Mouse (Mus musculus) kidney, postnatal 0 days (tissue): Measurements from ENCODE around the gene Ly6g5b. TPM values are rescaled to one million over a fixed set of nuclear protein-coding genes. Genes with fewer than 3 reads are reported as not detected.

Source experiments
- ATAC-seq: fragments of 200-750 bp; cut with Nextera tagmentation; replicated peaks from 2 replicates; pipeline ENCODE4 v1.8.0; 2017; ENCODE audit warnings: low read depth, moderate number of reproducible peaks, moderate TSS enrichment, moderate library complexity; ENCODE audit not compliant: low FRiP score
- DNase-seq: peaks from one replicate; pipeline ENCODE4 v3.0.0-alpha.2; 2016; ENCODE audit warnings: low spot score
- H3K27ac ChIP-seq: fragments of 300-500 bp; sonication (generic); 2 replicates; pipeline ENCODE4 v1.5.1; 2014; ENCODE audit warnings: mild to moderate bottlenecking
- H3K27me3 ChIP-seq: fragments of 300-500 bp; sonication (generic); 2 replicates; pipeline ENCODE4 v1.6.1; 2014; ENCODE audit warnings: low read length, mixed read lengths; ENCODE audit not compliant: insufficient read depth
- H3K36me3 ChIP-seq: fragments of 300-500 bp; sonication (generic); 2 replicates; pipeline ENCODE4 v1.6.1; 2014; ENCODE audit warnings: low read length, mixed read lengths; ENCODE audit not compliant: insufficient read depth
- H3K4me1 ChIP-seq: fragments of 300-500 bp; sonication (generic); replicated peaks from 2 replicates; pipeline ENCODE4 v1.6.1; 2014; ENCODE audit warnings: antibody characterized with exemption, low read length, mixed read lengths; ENCODE audit not compliant: insufficient read depth
- H3K4me2 ChIP-seq: fragments of 300-500 bp; sonication (generic); 2 replicates; pipeline ENCODE4 v1.6.1; 2014; ENCODE audit warnings: mild to moderate bottlenecking, low read length, moderate library complexity, mixed read lengths
- H3K4me3 ChIP-seq: fragments of 300-500 bp; sonication (generic); replicated peaks from 2 replicates; pipeline ENCODE4 v1.5.1; 2014; ENCODE audit warnings: low read depth, low read length
- H3K9ac ChIP-seq: fragments of 300-500 bp; sonication (generic); 2 replicates; pipeline ENCODE4 v1.6.1; 2014; ENCODE audit warnings: low read depth, low read length
- H3K9me3 ChIP-seq: fragments of 300-500 bp; sonication (generic); replicated peaks from 2 replicates; pipeline ENCODE4 v1.6.1; 2016; ENCODE audit warnings: low read length, inconsistent platforms, mixed read lengths
- CTCF ChIP-seq: IDR thresholded peaks from 2 replicates; pipeline ENCODE4 v1.5.1; 2016; ENCODE audit warnings: antibody characterized with exemption, low read depth, mild to moderate bottlenecking, moderate library complexity
- WGBS: fragments of 180-500 bp; shearing (Covaris S2); extraction: QIAGEN DNeasy Blood & Tissue Kit; methylation state at CpG from one replicate; pipeline ENCODE4 v1.1.7; 2014; 5-methylcytosine and 5-hydroxymethylcytosine counted together
- polyA plus RNA-seq: library from polyadenylated mRNA; unstranded; fragments of >200 nt; fragmentation: Nextera tagmentation; extraction: Ambion mirVana; gene quantifications from 2 replicates; pipeline ENCODE4 v1.2.1, GENCODE M21; 2015

The Ly6g5b gene
- polyA plus RNA-seq, 1 experiment from 2014 or later, result 1.1 TPM

GRCm38 (mm10) chr17:35070556-35071229, 44.5 kb downstream of the Ly6g5b start:
- TF ChIP-seq CTCF, result no peak
- H3K36me3 ChIP-seq, result no peaks in the 10 kb centered on the region
- H3K4me2 ChIP-seq, result no peak overlapping the region
- DNase-seq, result no peak
- H3K9me3 ChIP-seq, result no peaks in the 10 kb centered on the region
- no peaks in the 10 kb centered on the region for H3K4me1 ChIP-seq
- H3K27ac ChIP-seq, result no peak overlapping the region
- no peak overlapping the region for H3K4me3 ChIP-seq
- no peaks in the 10 kb centered on the region for H3K27me3 ChIP-seq
- H3K9ac ChIP-seq, result no peak overlapping the region
- 59% methylated on average over 6 of the region's 6 CpGs for WGBS
- no peak for ATAC-seq

GRCm38 (mm10) chr17:35068213-35068914, 46.9 kb downstream of the Ly6g5b start:
- 76% methylated on average over 17 of the region's 17 CpGs for WGBS
- H3K9ac ChIP-seq, result no peak overlapping the region
- H3K4me1 ChIP-seq, result peaks cover 10% of the 10 kb centered on the region; the same call in 1 of the 2 replicates
- ATAC-seq, result no peak
- H3K36me3 ChIP-seq, result no peaks in the 10 kb centered on the region
- DNase-seq, result no peak
- no peak overlapping the region for H3K4me2 ChIP-seq
- no peaks in the 10 kb centered on the region for H3K9me3 ChIP-seq
- TF ChIP-seq CTCF, result no peak
- H3K27me3 ChIP-seq, result no peaks in the 10 kb centered on the region
- no peak overlapping the region for H3K27ac ChIP-seq
- no peak overlapping the region for H3K4me3 ChIP-seq

GRCm38 (mm10) chr17:35066084-35066483, 49.1 kb downstream of the Ly6g5b start, which contains the start of gene Mpig6b:
Gene Mpig6b (minus strand): TSS chr17:35066184.
- peak within 1 kb of the TSS; percentile 36 for H3K4me3 ChIP-seq
- WGBS, result 58% methylated on average over 10 of the region's 10 CpGs
- H3K9me3 ChIP-seq, result no peaks in the 10 kb centered on the region
- H3K4me2 ChIP-seq, result peak within 1 kb of the TSS; percentile 64
- peak within 1 kb of the TSS; percentile 79; the same call in 1 of the 2 replicates for H3K27ac ChIP-seq
- peaks cover 10% of the 10 kb centered on the region; the same call in 1 of the 2 replicates for H3K4me1 ChIP-seq
- H3K36me3 ChIP-seq, result peaks cover 6% of the 10 kb centered on the region; the same call in 1 of the 2 replicates
- ATAC-seq (no peak), DNase-seq (no peak)
- H3K27me3 ChIP-seq, result no peaks in the 10 kb centered on the region
- TF ChIP-seq CTCF, result no peak
- H3K9ac ChIP-seq, result peak within 1 kb of the TSS; percentile 53

- DNase-seq, result peak; percentile 89
- peak within 1 kb of the TSS; percentile 53 for H3K9ac ChIP-seq
- H3K9me3 ChIP-seq, result no peaks in the 10 kb centered on the region
- peak within 1 kb of the TSS; percentile 36 for H3K4me3 ChIP-seq
- peaks cover 16% of the 10 kb centered on the region for H3K4me1 ChIP-seq
- ATAC-seq, result peak; percentile 54
- H3K36me3 ChIP-seq, result peaks cover 6% of the 10 kb centered on the region; the same call in 1 of the 2 replicates
- 0 out of 2 replicates have a peak, but pooled peaks have one; percentile 24 for TF ChIP-seq CTCF
- 1% methylated on average over 48 of the region's 48 CpGs for WGBS
- peak within 1 kb of the TSS; percentile 64 for H3K4me2 ChIP-seq
- no peaks in the 10 kb centered on the region for H3K27me3 ChIP-seq
- H3K27ac ChIP-seq, result peak within 1 kb of the TSS; percentile 79
These were observed 50.0 kb downstream of the Ly6g5b start, which contains the start of gene Ly6g6c for GRCm38 (mm10) chr17:35064951-35065947. Gene Ly6g6c (plus strand): TSS chr17:35065388.

- peak overlapping the region; percentile 79 for H3K27ac ChIP-seq
- H3K4me3 ChIP-seq, result peak overlapping the region; percentile 36
- no peaks in the 10 kb centered on the region for H3K9me3 ChIP-seq
- DNase-seq, result peak; percentile 29
- H3K4me1 ChIP-seq, result peaks cover 18% of the 10 kb centered on the region
- ATAC-seq, result no peak; the same call in 1 of the 2 replicates
- peaks cover 6% of the 10 kb centered on the region; the same call in 1 of the 2 replicates for H3K36me3 ChIP-seq
- 30% methylated on average over 10 of the region's 10 CpGs for WGBS
- no peaks in the 10 kb centered on the region for H3K27me3 ChIP-seq
- peak overlapping the region; percentile 53; the same call in 1 of the 2 replicates for H3K9ac ChIP-seq
- peak overlapping the region; percentile 64 for H3K4me2 ChIP-seq
- no peak for TF ChIP-seq CTCF
These were observed 50.8 kb downstream of the Ly6g5b start for GRCm38 (mm10) chr17:35064378-35064877.

Other genes with a start within 250 kb of the Ly6g5b start
- gene Zbtb12, start 235.9 kb downstream of the Ly6g5b start, polyA plus RNA-seq, result 2.3 and 3.4 TPM in 2 replicates
- not detected in 2 replicates for gene Gm20547, start 233.4 kb downstream of the Ly6g5b start, polyA plus RNA-seq
- 7.0 and 7.4 TPM in 2 replicates for gene C2, start 217.2 kb downstream of the Ly6g5b start, polyA plus RNA-seq
- 44.1 and 49.1 TPM in 2 replicates for gene Ehmt2, start 217.0 kb downstream of the Ly6g5b start, polyA plus RNA-seq
- gene Slc44a4, start 201.0 kb downstream of the Ly6g5b start, polyA plus RNA-seq, result 24.2 and 27.3 TPM in 2 replicates
- gene Neu1, start 184.2 kb downstream of the Ly6g5b start, polyA plus RNA-seq, result 92.0 and 101 TPM in 2 replicates
- 2.2 and 2.6 TPM in 2 replicates for gene Hspa1b, start 156.2 kb downstream of the Ly6g5b start, polyA plus RNA-seq
- gene Gm20481, start 145.5 kb downstream of the Ly6g5b start, polyA plus RNA-seq, result not detected in 2 replicates
- 22.4 and 23.5 TPM in 2 replicates for gene Hspa1a, start 143.3 kb downstream of the Ly6g5b start, polyA plus RNA-seq
- gene Hspa1l, start 142.7 kb downstream of the Ly6g5b start, polyA plus RNA-seq, result 0.54 and 0.72 TPM in 2 replicates
- gene Lsm2, start 133.6 kb downstream of the Ly6g5b start, polyA plus RNA-seq, result 133 and 141 TPM in 2 replicates
- gene Vars, start 114.4 kb downstream of the Ly6g5b start, polyA plus RNA-seq, result 61.3 and 63.3 TPM in 2 replicates
- 0.16 and 0.20 TPM in 2 replicates for gene Vwa7, start 98.8 kb downstream of the Ly6g5b start, polyA plus RNA-seq
- 2.3 and 3.7 TPM in 2 replicates for gene Sapcd1, start 87.4 kb downstream of the Ly6g5b start, polyA plus RNA-seq
- gene Msh5, start 68.7 kb downstream of the Ly6g5b start, polyA plus RNA-seq, result 2.7 and 3.0 TPM in 2 replicates
- gene Clic1, start 65.5 kb downstream of the Ly6g5b start, polyA plus RNA-seq, result 266 and 282 TPM in 2 replicates
- 227 and 244 TPM in 2 replicates for gene Ddah2, start 56.4 kb downstream of the Ly6g5b start, polyA plus RNA-seq
- gene Ly6g6c, start 50.0 kb downstream of the Ly6g5b start, polyA plus RNA-seq, result not detected in 2 replicates
- gene Mpig6b, start 49.2 kb downstream of the Ly6g5b start, polyA plus RNA-seq, result 0.36 and 0.45 TPM in 2 replicates
- 1.3 and 1.6 TPM in 2 replicates for gene Ly6g6e, start 38.5 kb downstream of the Ly6g5b start, polyA plus RNA-seq
- 7.6 and 7.8 TPM in 2 replicates for gene Ly6g6d, start 37.4 kb downstream of the Ly6g5b start, polyA plus RNA-seq
- not detected in 2 replicates for gene Ly6g6f, start 29.8 kb downstream of the Ly6g5b start, polyA plus RNA-seq
- 109 and 113 TPM in 2 replicates for gene Abhd16a, start 26.2 kb downstream of the Ly6g5b start, polyA plus RNA-seq
- not detected in 2 replicates for gene Ly6g5c, start 7.1 kb downstream of the Ly6g5b start, polyA plus RNA-seq
- gene Gpank1, start 6.0 kb upstream of the Ly6g5b start, polyA plus RNA-seq, result 14.6 and 15.2 TPM in 2 replicates
- gene Csnk2b, start 6.6 kb upstream of the Ly6g5b start, polyA plus RNA-seq, result 300 and 312 TPM in 2 replicates
- 10.5 and 11.9 TPM in 2 replicates for gene D17H6S53E, start 10.9 kb upstream of the Ly6g5b start, polyA plus RNA-seq
- gene Apom, start 16.6 kb upstream of the Ly6g5b start, polyA plus RNA-seq, result 59.6 and 64.2 TPM in 2 replicates
- 46.0 and 50.2 TPM in 2 replicates for gene Bag6, start 19.8 kb upstream of the Ly6g5b start, polyA plus RNA-seq
- gene Prrc2a, start 49.5 kb upstream of the Ly6g5b start, polyA plus RNA-seq, result 79.2 and 94.5 TPM in 2 replicates
- gene Aif1, start 60.6 kb upstream of the Ly6g5b start, polyA plus RNA-seq, result 13.1 and 14.8 TPM in 2 replicates
- 11.4 and 15.0 TPM in 2 replicates for gene Lst1, start 73.0 kb upstream of the Ly6g5b start, polyA plus RNA-seq
- gene Ltb, start 79.0 kb upstream of the Ly6g5b start, polyA plus RNA-seq, result 0.98 and 1.0 TPM in 2 replicates
- 0.19 and 0.25 TPM in 2 replicates for gene Tnf, start 86.6 kb upstream of the Ly6g5b start, polyA plus RNA-seq
- 0.15 TPM in 1 of 2 replicates, not detected in the other for gene Lta, start 89.9 kb upstream of the Ly6g5b start, polyA plus RNA-seq
- gene Gm16181, start 105.4 kb upstream of the Ly6g5b start, polyA plus RNA-seq, result 0.25 and 0.29 TPM in 2 replicates
- gene Atp6v1g2, start 118.2 kb upstream of the Ly6g5b start, polyA plus RNA-seq, result 6.6 and 6.7 TPM in 2 replicates
- gene Nfkbil1, start 120.4 kb upstream of the Ly6g5b start, polyA plus RNA-seq, result 11.7 and 14.5 TPM in 2 replicates
- 303 and 329 TPM in 2 replicates for gene Ddx39b, start 126.3 kb upstream of the Ly6g5b start, polyA plus RNA-seq
- gene H2-D1, start 147.3 kb upstream of the Ly6g5b start, polyA plus RNA-seq, result 111 and 125 TPM in 2 replicates
- not detected in 2 replicates for gene H2-Q1, start 205.0 kb upstream of the Ly6g5b start, polyA plus RNA-seq
- gene H2-Q2, start 226.8 kb upstream of the Ly6g5b start, polyA plus RNA-seq, result 4.6 and 6.1 TPM in 2 replicates